Mouse (Mus musculus): ENCODE measurements around the gene Plekha3. TPM values are rescaled to one million over a fixed set of nuclear protein-coding genes. Genes with fewer than 3 reads are reported as not detected.

Plekha3 gene
- polyA plus RNA-seq, 1 experiment from 2014 or later = 12.2 TPM

DNA sequence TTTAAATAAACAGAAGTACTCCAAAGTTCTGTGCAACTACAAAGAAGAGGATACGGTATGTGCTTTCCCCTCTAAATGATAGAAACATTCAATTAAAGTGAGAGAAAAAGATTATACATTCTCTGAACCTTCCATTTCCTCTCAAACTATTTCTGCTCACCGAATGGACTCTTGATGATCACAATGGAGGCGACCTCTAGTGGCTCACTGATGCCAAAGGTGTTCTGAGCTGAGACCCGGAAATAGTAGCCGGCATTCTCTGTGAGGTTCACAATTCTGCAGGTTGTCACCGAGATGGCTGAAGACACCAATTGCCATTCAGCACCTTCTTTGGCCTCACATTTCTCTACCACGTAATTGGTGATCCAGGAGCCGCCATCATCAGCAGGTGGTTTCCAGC lies 39.9 kb downstream of the Plekha3 start:
- ATAC-seq (ENCODE audit: low FRiP score) (no peak), DNase-seq (ENCODE audit: low spot score) (no peak)
- no peak overlapping the region for H3K4me2 ChIP-seq (replicated peaks; ENCODE audit: low read depth, low read length)
- H3K36me3 ChIP-seq (ENCODE audit: control insufficient read depth, insufficient read depth, low read length) = 0 out of 2 replicates have a peak, but pooled peaks cover 2% of the 10 kb centered on the region
- H3K27ac ChIP-seq (ENCODE audit: low read depth, low read length) = no peak overlapping the region
- H3K4me3 ChIP-seq (ENCODE audit: low read depth, low read length) = no peak overlapping the region
- no peak overlapping the region for H3K9ac ChIP-seq (ENCODE audit: low read depth, low read length)
- no peaks in the 10 kb centered on the region for H3K27me3 ChIP-seq (ENCODE audit: control insufficient read depth, insufficient read depth, low read length)
- no peaks in the 10 kb centered on the region for H3K4me1 ChIP-seq (replicated peaks; ENCODE audit: control insufficient read depth, insufficient read depth, low read length)
- WGBS = 70% methylated on average over 8 of the region's 8 CpGs
- H3K9me3 ChIP-seq (ENCODE audit: control insufficient read depth, low read length) = 0 out of 2 replicates have a peak, but pooled peaks cover 3% of the 10 kb centered on the region

- WGBS = 94% methylated on average over 14 of the region's 14 CpGs
- no peak overlapping the region for H3K27ac ChIP-seq (ENCODE audit: low read depth, low read length)
- no peak for ATAC-seq (ENCODE audit: low FRiP score)
Measured at GRCm38 (mm10) chr2:76719650-76720049, 44.6 kb downstream of the Plekha3 start.

More at GRCm38 (mm10) chr2:76719650-76720049, 44.6 kb downstream of the Plekha3 start:
- H3K36me3 ChIP-seq (ENCODE audit: control insufficient read depth, insufficient read depth, low read length) = no peaks in the 10 kb centered on the region
- H3K27me3 ChIP-seq (ENCODE audit: control insufficient read depth, insufficient read depth, low read length) = no peaks in the 10 kb centered on the region
- H3K4me3 ChIP-seq (ENCODE audit: low read depth, low read length) = no peak overlapping the region
- no peak overlapping the region for H3K4me2 ChIP-seq (replicated peaks; ENCODE audit: low read depth, low read length)
- H3K9me3 ChIP-seq (ENCODE audit: control insufficient read depth, low read length) = no peaks in the 10 kb centered on the region
- H3K4me1 ChIP-seq (replicated peaks; ENCODE audit: control insufficient read depth, insufficient read depth, low read length) = no peaks in the 10 kb centered on the region
- H3K9ac ChIP-seq (ENCODE audit: low read depth, low read length) = no peak overlapping the region
- no peak for DNase-seq (ENCODE audit: low spot score)

Other genes starting within 250 kb of the Plekha3 start
- 109 and 128 TPM in 2 replicates for gene Prkra, start 27.3 kb upstream of the Plekha3 start, polyA plus RNA-seq (2014; fragmentation: Nextera tagmentation; extraction: Ambion mirVana)
- 0.53 and 0.88 TPM in 2 replicates for gene Pjvk, start 26.8 kb upstream of the Plekha3 start, polyA plus RNA-seq (2014; fragmentation: Nextera tagmentation; extraction: Ambion mirVana)
- gene Fkbp7, start 2.2 kb upstream of the Plekha3 start, polyA plus RNA-seq (2014; fragmentation: Nextera tagmentation; extraction: Ambion mirVana) = 25.7 and 30.4 TPM in 2 replicates